Mouse (Mus musculus): ENCODE measurements at regions not wholly inside any gene's neighbourhood (a gene's known extent, or its start where the extent isn't known, plus 50 kb on each side); places are given as distances from the start of the nearest gene placed in this dataset.

- ATAC-seq (replicated peaks; ENCODE audit: low read depth, poor library complexity, severe bottlenecking) = peak; percentile 52
These were observed 115.9 kb downstream of the Pja1 start for GRCm38 (mm10) chrX:99355128-99355527.

GRCm38 (mm10) chrX:99350233-99350632 lies 120.8 kb downstream of the Pja1 start:
- ATAC-seq (replicated peaks; ENCODE audit: low read depth, poor library complexity, severe bottlenecking) = no peak

GRCm38 (mm10) chrX:99340223-99340622 lies 130.8 kb downstream of the Pja1 start:
- ATAC-seq (replicated peaks; ENCODE audit: low read depth, poor library complexity, severe bottlenecking) = no peak

GRCm38 (mm10) chrX:99339081-99339876 lies 131.8 kb downstream of the Pja1 start:
- ATAC-seq (replicated peaks; ENCODE audit: low read depth, poor library complexity, severe bottlenecking) = no peak

GRCm38 (mm10) chrX:99336616-99337553 lies 134.2 kb downstream of the Pja1 start:
- ATAC-seq (replicated peaks; ENCODE audit: low read depth, poor library complexity, severe bottlenecking) = no peak

- ATAC-seq (replicated peaks; ENCODE audit: low read depth, poor library complexity, severe bottlenecking) = no peak
These were observed 135.0 kb downstream of the Pja1 start for GRCm38 (mm10) chrX:99335886-99336589.

GRCm38 (mm10) chrX:99332457-99332770 lies 138.7 kb downstream of the Pja1 start:
- no peak for ATAC-seq (replicated peaks; ENCODE audit: low read depth, poor library complexity, severe bottlenecking)

- no peak for ATAC-seq (replicated peaks; ENCODE audit: low read depth, poor library complexity, severe bottlenecking)
These were observed 139.2 kb downstream of the Pja1 start for GRCm38 (mm10) chrX:99331764-99332456.

GRCm38 (mm10) chrX:99330386-99330785 lies 140.7 kb downstream of the Pja1 start:
- ATAC-seq (replicated peaks; ENCODE audit: low read depth, poor library complexity, severe bottlenecking) = no peak

- ATAC-seq (replicated peaks; ENCODE audit: low read depth, poor library complexity, severe bottlenecking) = no peak
These were observed 142.5 kb downstream of the Pja1 start for GRCm38 (mm10) chrX:99328576-99328975.

- ATAC-seq (replicated peaks; ENCODE audit: low read depth, poor library complexity, severe bottlenecking) = no peak
These were observed 144.9 kb downstream of the Pja1 start for GRCm38 (mm10) chrX:99326167-99326566.

GRCm38 (mm10) chrX:99325460-99325859 lies 145.6 kb downstream of the Pja1 start:
- no peak for ATAC-seq (replicated peaks; ENCODE audit: low read depth, poor library complexity, severe bottlenecking)

GRCm38 (mm10) chrX:99324546-99325170 lies 146.4 kb downstream of the Pja1 start:
- ATAC-seq (replicated peaks; ENCODE audit: low read depth, poor library complexity, severe bottlenecking) = no peak; the same call in 1 of the 2 replicates

GRCm38 (mm10) chrX:99319791-99320190 lies 151.3 kb downstream of the Pja1 start:
- ATAC-seq (replicated peaks; ENCODE audit: low read depth, poor library complexity, severe bottlenecking) = no peak

- no peak for ATAC-seq (replicated peaks; ENCODE audit: low read depth, poor library complexity, severe bottlenecking)
These were observed 151.9 kb downstream of the Pja1 start for GRCm38 (mm10) chrX:99319163-99319562.

GRCm38 (mm10) chrX:99318141-99318540 lies 152.9 kb downstream of the Pja1 start:
- no peak for ATAC-seq (replicated peaks; ENCODE audit: low read depth, poor library complexity, severe bottlenecking)

GRCm38 (mm10) chrX:99317736-99318135 lies 153.3 kb downstream of the Pja1 start:
- no peak for ATAC-seq (replicated peaks; ENCODE audit: low read depth, poor library complexity, severe bottlenecking)

GRCm38 (mm10) chrX:99316410-99317056 lies 154.5 kb downstream of the Pja1 start:
- peak; percentile 87 for ATAC-seq (replicated peaks; ENCODE audit: low read depth, poor library complexity, severe bottlenecking)

- no peak for ATAC-seq (replicated peaks; ENCODE audit: low read depth, poor library complexity, severe bottlenecking)
These were observed 163.2 kb downstream of the Efnb1 start for GRCm38 (mm10) chrX:99299110-99299509.

Measured in common myeloid progenitor, adult 5-6 weeks (primary cell).